Mouse (Mus musculus) urinary bladder, adult 18-20 months (tissue): ENCODE results near the gene Rgs3.

ENCODE experiments used
- DNase-seq, 2 experiments: peaks; one replicate each; pipeline ENCODE4 v3.0.0; 2022; ENCODE audit warnings: low spot score in 2 of 2, mixed read lengths in 2 of 2

Gene Rgs3

GRCm38 (mm10) chr4:62627331-62627730, 67.7 kb downstream of the Rgs3 start:
- DNase-seq, result no peak

GRCm38 (mm10) chr4:62628547-62628946, 68.9 kb downstream of the Rgs3 start:
- no peak for DNase-seq

GRCm38 (mm10) chr4:62629461-62629860, 69.8 kb downstream of the Rgs3 start:
- DNase-seq, result no peak

GRCm38 (mm10) chr4:62629905-62630304, 70.3 kb downstream of the Rgs3 start:
- DNase-seq, result no peak

- no peak for DNase-seq
Observed at GRCm38 (mm10) chr4:62633243-62633642, 73.6 kb downstream of the Rgs3 start.

GRCm38 (mm10) chr4:62634054-62634591, 74.5 kb downstream of the Rgs3 start:
- no peak for DNase-seq

- no peak for DNase-seq
Observed at GRCm38 (mm10) chr4:62634840-62635239, 75.2 kb downstream of the Rgs3 start.

GRCm38 (mm10) chr4:62636047-62636446, 76.4 kb downstream of the Rgs3 start:
- DNase-seq, result no peak

GRCm38 (mm10) chr4:62637856-62638604, 78.4 kb downstream of the Rgs3 start:
- no peak for DNase-seq

GRCm38 (mm10) chr4:62640496-62641229, 81.0 kb downstream of the Rgs3 start:
- DNase-seq, result no peak

GRCm38 (mm10) chr4:62641230-62641589, 81.6 kb downstream of the Rgs3 start:
- DNase-seq, result no peak

- DNase-seq, result no peak
Observed at GRCm38 (mm10) chr4:62641656-62642055, 82.0 kb downstream of the Rgs3 start.

- no peak for DNase-seq
Observed at GRCm38 (mm10) chr4:62643401-62643800, 83.8 kb downstream of the Rgs3 start.

GRCm38 (mm10) chr4:62644031-62644793, 84.6 kb downstream of the Rgs3 start:
- DNase-seq, result no peak

GRCm38 (mm10) chr4:62646556-62647248, 87.1 kb downstream of the Rgs3 start:
- no peak for DNase-seq

- no peak for DNase-seq
Observed at GRCm38 (mm10) chr4:62648848-62649247, 89.2 kb downstream of the Rgs3 start.

GRCm38 (mm10) chr4:62649536-62650230, 90.0 kb downstream of the Rgs3 start:
- DNase-seq, result no peak

GRCm38 (mm10) chr4:62651179-62651760, 91.6 kb downstream of the Rgs3 start:
- DNase-seq, result no peak

- no peak for DNase-seq
Observed at GRCm38 (mm10) chr4:62652215-62652614, 92.6 kb downstream of the Rgs3 start.

- DNase-seq, result no peak
Observed at GRCm38 (mm10) chr4:62652921-62653757, 93.5 kb downstream of the Rgs3 start.
